Mouse (Mus musculus) hindbrain, postnatal 0 days (tissue): ENCODE measurements around the gene Slc37a4. TPM values are rescaled to one million over a fixed set of nuclear protein-coding genes. Genes with fewer than 3 reads are reported as not detected.
"Not testable (repeated sequence)": the region's sequence is repeated elsewhere in the genome, so short reads cannot be mapped to it uniquely, and the experiment has no call there.

Experiments used
- ATAC-seq: fragments of 200-750 bp; cut with Nextera tagmentation; 2 replicates; pipeline ENCODE4 v1.8.0; 2017; ENCODE audit warnings: mild to moderate bottlenecking, moderate TSS enrichment, moderate library complexity
- DNase-seq: peaks from one replicate; pipeline ENCODE4 v3.0.0-alpha.2; 2015; ENCODE audit warnings: low spot score
- H3K27ac ChIP-seq: fragments of 300-500 bp; sonication (generic); 2 replicates; pipeline ENCODE4 v1.5.1; 2014; ENCODE audit warnings: mild to moderate bottlenecking
- H3K27me3 ChIP-seq: fragments of 300-500 bp; sonication (generic); 2 replicates; pipeline ENCODE4 v1.6.1; 2014; ENCODE audit warnings: low read length, mixed read lengths; ENCODE audit not compliant: insufficient read depth
- H3K36me3 ChIP-seq: fragments of 300-500 bp; sonication (generic); 2 replicates; pipeline ENCODE4 v1.6.1; 2014; ENCODE audit warnings: low read length, mixed read lengths; ENCODE audit not compliant: insufficient read depth
- H3K4me1 ChIP-seq: fragments of 300-500 bp; sonication (generic); 2 replicates; pipeline ENCODE4 v1.6.1; 2014; ENCODE audit warnings: antibody characterized with exemption, low read length, mixed read lengths; ENCODE audit not compliant: insufficient read depth
- H3K4me2 ChIP-seq: fragments of 300-500 bp; sonication (generic); 2 replicates; pipeline ENCODE4 v1.6.1; 2014; ENCODE audit warnings: low read depth, mild to moderate bottlenecking, low read length, moderate library complexity, mixed read lengths
- H3K4me3 ChIP-seq: fragments of 300-500 bp; sonication (generic); 2 replicates; pipeline ENCODE4 v1.5.1; 2014; ENCODE audit warnings: low read length
- H3K9ac ChIP-seq: fragments of 300-500 bp; sonication (generic); replicated peaks from 2 replicates; pipeline ENCODE4 v1.6.1; 2014; ENCODE audit warnings: mild to moderate bottlenecking, low read length, moderate library complexity, mixed read lengths
- H3K9me3 ChIP-seq: fragments of 300-500 bp; sonication (generic); 2 replicates; pipeline ENCODE4 v1.6.1; 2016; ENCODE audit warnings: low read length, mixed read lengths
- CTCF ChIP-seq: IDR thresholded peaks from 2 replicates; pipeline ENCODE4 v1.5.1; 2016; ENCODE audit warnings: antibody characterized with exemption, control low read depth, low read depth
- WGBS: fragments of 180-500 bp; shearing (Covaris S2); extraction: QIAGEN DNeasy Blood & Tissue Kit; methylation state at CpG from one replicate; pipeline ENCODE4 v1.1.7; 2014; 5-methylcytosine and 5-hydroxymethylcytosine counted together
- polyA plus RNA-seq: library from polyadenylated mRNA; unstranded; fragments of >200 nt; fragmentation: Nextera tagmentation; extraction: Ambion mirVana; gene quantifications from 2 replicates; pipeline ENCODE4 v1.2.1, GENCODE M21; 2015
- total RNA-seq: library from RNA; depleted of rRNA; stranded (reverse); fragments of >200 nt; gene quantifications from 2 replicates; pipeline ENCODE4 v1.2.3, GENCODE M21; 2014

The Slc37a4 gene
- total and polyA plus RNA-seq, 2 experiments from 2014 or later: 40.3 to 93.9 TPM

- Histone ChIP-seq H3K9me3 (no peaks in the 10 kb centered on the region), H3K4me1 (no peaks in the 10 kb centered on the region; the same call in 1 of the 2 replicates), H3K27me3 (no peaks in the 10 kb centered on the region), H3K9ac (peak within 1 kb of the TSS; percentile 83), H3K27ac (peak within 1 kb of the TSS; percentile 96), H3K4me2 (peak within 1 kb of the TSS; percentile 64), H3K4me3 (peak within 1 kb of the TSS; percentile 80), H3K36me3 (peaks cover 57% of the 10 kb centered on the region)
- DNase-seq (peak; percentile 98), ATAC-seq (peak; percentile 98)
- peak; percentile 7; the same call in 1 of the 2 replicates for TF ChIP-seq CTCF
- under 1% methylated on average over 51 of the region's 51 CpGs for WGBS
Measured at GRCm38 (mm10) chr9:44406906-44407751, 10.5 kb downstream of the Slc37a4 start, which contains the start of the genes Rps25 and Trappc4. TSS of gene Rps25 (plus strand) at chr9:44407139. TSS of gene Trappc4 (minus strand) at chr9:44407600.

- under 1% methylated on average over 24 of the region's 24 CpGs for WGBS
- Histone ChIP-seq H3K9me3 (no peaks in the 10 kb centered on the region), H3K4me2 (peak overlapping the region; percentile 64), H3K27ac (peak overlapping the region; percentile 96), H3K27me3 (no peaks in the 10 kb centered on the region), H3K9ac (peak overlapping the region; percentile 83), H3K36me3 (peaks cover 57% of the 10 kb centered on the region), H3K4me3 (peak overlapping the region; percentile 80), H3K4me1 (no peaks in the 10 kb centered on the region; the same call in 1 of the 2 replicates)
- DNase-seq: no peak
- peak; percentile 53; the same call in 1 of the 2 replicates for ATAC-seq
- no peak for TF ChIP-seq CTCF
Measured at GRCm38 (mm10) chr9:44407752-44408097, 11.1 kb downstream of the Slc37a4 start.

- 80% methylated on average over 9 of the region's 9 CpGs for WGBS
- Histone ChIP-seq H3K4me2 (peak overlapping the region; percentile 64), H3K4me3 (peak overlapping the region; percentile 80), H3K36me3 (peaks cover 60% of the 10 kb centered on the region)
- not testable (repeated sequence) for ATAC-seq, H3K27ac ChIP-seq, H3K4me1 ChIP-seq, H3K27me3 ChIP-seq, H3K9ac ChIP-seq, DNase-seq, H3K9me3 ChIP-seq
Measured at GRCm38 (mm10) chr9:44408693-44409092, 12.0 kb downstream of the Slc37a4 start.

- Histone ChIP-seq H3K27me3 (no peaks in the 10 kb centered on the region), H3K4me2 (no peak overlapping the region), H3K9me3 (no peaks in the 10 kb centered on the region), H3K4me3 (no peak overlapping the region), H3K4me1 (no peaks in the 10 kb centered on the region), H3K36me3 (peaks cover 48% of the 10 kb centered on the region), H3K27ac (no peak overlapping the region), H3K9ac (no peak overlapping the region)
- TF ChIP-seq CTCF: no peak
- DNase-seq: no peak
- no peak for ATAC-seq
- 82% methylated on average over 2 of the region's 2 CpGs for WGBS
Measured at GRCm38 (mm10) chr9:44410647-44411336, 14.1 kb downstream of the Slc37a4 start.

GRCm38 (mm10) chr9:44411601-44412130 is 15.0 kb downstream of the Slc37a4 start:
- Histone ChIP-seq H3K27me3 (no peaks in the 10 kb centered on the region), H3K36me3 (peaks cover 48% of the 10 kb centered on the region), H3K4me1 (no peaks in the 10 kb centered on the region), H3K27ac (no peak overlapping the region), H3K9ac (no peak overlapping the region), H3K4me3 (no peak overlapping the region), H3K9me3 (no peaks in the 10 kb centered on the region), H3K4me2 (no peak overlapping the region)
- ATAC-seq (no peak), DNase-seq (no peak)
- TF ChIP-seq CTCF: no peak
- 96% methylated on average over 1 of the region's 1 CpGs for WGBS

GRCm38 (mm10) chr9:44412306-44412705 is 15.7 kb downstream of the Slc37a4 start:
- TF ChIP-seq CTCF: no peak
- Histone ChIP-seq H3K4me3 (no peak overlapping the region), H3K27me3 (no peaks in the 10 kb centered on the region), H3K4me1 (peaks cover 4% of the 10 kb centered on the region; the same call in 1 of the 2 replicates), H3K27ac (no peak overlapping the region), H3K4me2 (no peak overlapping the region), H3K9me3 (no peaks in the 10 kb centered on the region), H3K9ac (no peak overlapping the region), H3K36me3 (peaks cover 48% of the 10 kb centered on the region)
- ATAC-seq: no peak
- DNase-seq: no peak
- WGBS: 82% methylated on average over 4 of the region's 4 CpGs
